Mouse (Mus musculus) adrenal gland, adult (tissue): ENCODE data around the gene Cadm3.
"Not testable (repeated sequence)": the region's sequence is repeated elsewhere in the genome, so short reads cannot be mapped to it uniquely, and the experiment has no call there.

Experiments
- DNase-seq, 2 experiments: peaks; one replicate each; pipeline ENCODE4 v3.0.0; 2022 to 2023; ENCODE audit warnings: low spot score in 1 of 2; ENCODE audit not compliant: inconsistent age in 2 of 2

Gene Cadm3

DNA sequence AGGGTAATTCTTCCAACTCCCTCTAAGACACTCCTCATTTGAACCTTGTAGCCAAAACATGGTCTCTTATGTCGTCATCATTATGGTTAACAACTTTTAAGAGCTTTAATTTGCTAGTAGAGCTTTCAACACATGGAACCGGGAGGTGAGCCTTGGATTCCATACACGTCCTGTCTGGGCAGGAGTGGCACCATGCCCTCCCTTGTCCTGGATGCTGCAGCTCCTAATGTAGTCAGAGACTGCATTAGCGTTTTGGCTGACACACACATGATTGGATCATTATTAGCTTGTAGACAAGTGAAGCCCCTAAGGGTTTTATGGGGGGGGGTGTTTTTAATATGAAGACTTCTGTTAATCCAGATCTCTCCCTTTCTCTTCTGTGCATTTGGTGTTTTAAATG is 42.5 kb downstream of the Cadm3 start:
- no peak for DNase-seq

DNA sequence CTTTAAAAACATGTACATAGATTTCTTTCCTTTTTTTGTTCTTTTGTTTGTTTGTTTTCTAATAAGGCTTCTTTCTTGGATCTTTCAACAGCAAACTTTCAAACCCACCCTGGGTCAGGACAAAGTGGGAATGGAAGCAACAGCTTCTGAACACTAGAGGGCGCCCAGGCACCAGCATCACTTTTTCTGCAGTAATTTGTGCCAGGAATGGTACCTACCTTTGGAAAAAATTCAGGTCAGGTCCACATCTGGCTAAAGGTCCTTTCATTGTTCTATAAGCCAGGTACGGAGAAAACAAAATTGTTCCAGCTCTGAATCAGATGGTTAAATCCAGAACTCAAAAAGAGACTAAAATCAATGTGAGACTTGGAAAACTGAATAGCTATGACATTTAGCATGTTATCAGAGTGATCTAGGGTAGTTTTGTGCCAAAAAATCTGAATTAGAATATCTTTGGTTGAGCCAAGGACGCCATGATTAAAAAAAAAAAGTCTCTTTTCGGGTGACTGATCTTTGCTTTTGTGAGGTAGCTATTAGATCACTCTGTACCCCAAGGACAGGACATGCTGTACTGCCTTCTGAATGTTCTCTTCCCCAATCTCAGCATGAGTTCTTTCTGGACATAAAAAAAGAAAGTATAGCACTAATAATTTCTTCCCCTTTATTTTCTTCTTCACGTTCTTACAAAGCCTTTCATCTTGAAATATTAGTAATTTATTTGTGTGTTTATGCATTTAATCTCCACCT is 43.5 kb downstream of the Cadm3 start:
- DNase-seq = peak; percentile 64 to 82

DNA sequence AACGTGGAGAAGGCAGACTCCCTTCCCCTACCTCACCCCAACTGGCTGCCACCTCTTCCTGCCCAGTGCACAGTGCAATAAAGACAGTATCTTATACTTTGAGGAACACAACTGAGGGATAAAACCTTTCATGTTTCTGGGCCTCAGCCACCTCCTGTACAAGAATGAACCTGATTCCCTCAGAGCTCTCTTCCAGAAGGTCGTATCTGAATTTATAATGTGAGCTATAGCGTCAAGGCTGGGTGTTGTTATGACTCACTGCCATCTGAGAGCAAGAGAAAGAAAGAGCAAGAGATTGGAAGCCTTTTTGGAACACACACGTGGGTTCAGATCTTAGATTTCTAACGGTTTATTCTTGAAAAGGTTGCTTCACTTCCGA is 45.3 kb downstream of the Cadm3 start:
- DNase-seq = peak; percentile 49 to 65

DNA sequence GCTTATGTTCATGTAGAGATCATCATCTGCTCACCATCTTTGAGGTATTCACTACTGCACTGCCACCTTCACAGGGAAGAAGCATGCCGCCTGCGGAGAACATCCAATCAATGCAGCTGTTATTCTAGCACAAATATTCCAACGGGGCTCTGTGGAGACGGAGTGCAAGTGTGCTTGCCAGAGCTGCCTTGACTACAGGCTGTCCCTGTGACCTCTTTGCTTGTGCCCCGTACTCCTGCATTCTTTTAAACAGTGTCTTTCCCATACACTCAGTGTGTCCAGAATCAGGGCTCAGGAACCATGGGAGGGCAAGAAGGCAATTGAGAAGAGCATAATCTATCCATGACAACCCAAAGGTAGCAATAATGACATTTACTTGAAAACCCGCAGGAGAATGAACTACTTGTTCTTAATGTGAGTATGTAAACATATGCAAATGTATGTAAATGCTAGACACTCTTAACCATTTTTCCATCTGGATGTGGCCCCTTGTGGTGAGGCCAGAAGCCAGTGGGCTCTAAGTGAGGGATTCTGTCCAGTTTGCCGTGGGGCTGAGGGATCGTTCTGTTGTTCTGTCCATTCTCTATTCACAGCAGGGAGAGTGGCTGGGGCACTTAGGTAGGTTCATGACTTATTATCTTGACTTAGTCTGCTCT is 45.8 kb downstream of the Cadm3 start:
- DNase-seq = no peak

DNA sequence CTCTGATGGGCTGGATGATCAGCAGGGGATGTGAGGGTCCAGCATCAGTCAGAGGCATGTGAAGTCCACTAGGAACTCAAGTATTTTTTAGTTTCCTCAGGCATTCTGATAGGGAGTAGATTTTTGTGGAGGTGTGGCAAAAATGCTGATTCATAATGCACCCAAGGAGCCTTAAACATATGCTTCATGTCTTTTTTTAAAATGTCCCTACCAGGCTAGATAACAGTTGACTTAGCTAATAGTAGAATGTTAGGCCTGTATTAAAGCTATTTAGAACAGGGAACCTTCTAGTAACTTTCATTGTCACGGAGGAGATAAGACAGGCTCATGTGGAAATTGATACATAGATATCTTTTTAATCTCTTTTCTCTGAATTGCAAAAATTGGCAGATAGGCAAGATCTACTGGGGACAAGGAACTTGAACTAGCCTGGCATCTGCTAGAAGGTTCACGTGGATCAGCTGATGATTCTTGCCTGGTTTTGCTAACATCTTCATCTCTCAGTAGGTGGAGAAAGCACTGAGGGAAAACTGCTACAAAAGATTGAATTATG is 49.5 kb downstream of the Cadm3 start:
- DNase-seq = no peak

DNA sequence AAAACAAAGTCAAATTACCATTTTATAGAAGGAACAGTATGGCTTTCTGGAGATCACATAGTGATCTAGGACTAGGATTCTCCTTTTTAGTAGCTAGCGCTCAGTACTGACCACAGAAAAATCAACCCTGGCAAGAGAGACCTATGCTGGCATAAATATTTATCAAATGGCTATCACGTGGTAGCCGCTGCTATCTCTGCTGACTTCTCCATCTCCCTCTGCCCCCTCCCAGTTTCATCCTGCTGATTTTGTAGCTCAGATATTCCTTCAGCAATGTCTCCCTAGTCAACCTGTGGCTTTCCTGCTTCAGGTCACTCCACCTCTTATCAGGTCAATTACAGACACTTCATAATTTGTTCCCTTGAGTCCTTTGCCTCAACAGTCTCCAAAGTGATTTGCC is 51.8 kb downstream of the Cadm3 start:
- DNase-seq = no peak

DNA sequence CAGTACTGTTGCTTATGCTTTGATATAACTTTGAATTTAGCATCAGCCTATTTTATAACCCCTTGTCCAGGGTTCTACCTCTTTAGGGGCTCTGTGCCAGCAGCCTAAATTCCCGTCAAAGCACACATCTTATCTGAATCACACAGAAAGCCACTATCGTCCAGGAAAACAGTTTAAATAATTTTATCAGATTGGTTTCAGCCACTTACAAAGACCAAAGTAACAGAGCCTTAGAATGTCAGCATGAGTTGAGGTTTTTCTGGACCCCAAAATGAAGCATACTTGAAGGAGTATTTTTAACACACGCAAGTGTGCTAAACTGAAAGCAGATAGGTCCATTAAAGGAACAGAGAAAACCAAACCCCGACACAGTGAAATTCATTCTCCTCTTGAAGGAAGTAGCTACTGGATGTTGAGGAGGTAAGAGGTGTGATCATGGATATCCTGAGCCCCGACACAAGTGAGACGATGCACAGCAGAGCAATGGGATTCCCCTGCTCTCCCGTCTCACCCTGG is 53.9 kb downstream of the Cadm3 start:
- DNase-seq = not testable (repeated sequence)

DNA sequence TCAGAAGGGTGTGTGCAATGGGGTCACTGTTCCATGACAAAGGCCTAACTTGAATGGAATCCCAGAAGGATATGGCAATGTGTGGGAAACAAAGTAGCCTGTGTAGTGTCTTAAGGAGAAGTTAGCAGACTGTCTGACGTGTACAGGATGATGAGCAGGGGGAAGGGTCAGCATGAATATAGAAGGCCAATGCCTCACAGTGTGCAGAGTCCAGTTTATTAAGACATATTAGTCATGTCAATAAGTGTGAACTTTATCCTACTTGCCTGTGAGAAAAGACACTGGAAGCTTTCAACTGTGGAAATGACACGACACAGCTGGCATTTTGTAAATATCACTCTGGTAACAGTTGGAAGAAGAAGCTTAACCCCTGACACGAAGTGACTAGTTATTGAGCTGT is 64.7 kb downstream of the Cadm3 start:
- not testable (repeated sequence) for DNase-seq
